Mouse (Mus musculus) midbrain, embryonic 11.5 days (tissue): Measurements from ENCODE around the gene Arrb2. TPM values are rescaled to one million over a fixed set of nuclear protein-coding genes. Genes with fewer than 3 reads are reported as not detected.

Experiments
- ATAC-seq: fragments of 200-750 bp; cut with Nextera tagmentation; 2 replicates; pipeline ENCODE4 v1.8.0; 2017; ENCODE audit warnings: moderate TSS enrichment, moderate library complexity; ENCODE audit not compliant: low FRiP score
- DNase-seq: peaks from one replicate; pipeline ENCODE4 v3.0.0; 2015; ENCODE audit warnings: low spot score; ENCODE audit errors: missing footprints
- H3K27ac ChIP-seq: fragments of 300-500 bp; sonication (generic); 2 replicates; pipeline ENCODE4 v1.5.1; 2014; ENCODE audit warnings: low read depth, low read length
- H3K27me3 ChIP-seq: fragments of 300-500 bp; sonication (generic); 2 replicates; pipeline ENCODE4 v1.6.1; 2014; ENCODE audit warnings: mild to moderate bottlenecking, low read length, moderate library complexity, mixed read lengths; ENCODE audit not compliant: control insufficient read depth, insufficient read depth
- H3K36me3 ChIP-seq: fragments of 300-500 bp; sonication (generic); 2 replicates; pipeline ENCODE4 v1.6.1; 2014; ENCODE audit warnings: mild to moderate bottlenecking, low read length, moderate library complexity, mixed read lengths; ENCODE audit not compliant: control insufficient read depth, insufficient read depth
- H3K4me1 ChIP-seq: fragments of 300-500 bp; sonication (generic); 2 replicates; pipeline ENCODE4 v1.6.1; 2014; ENCODE audit warnings: low read length; ENCODE audit not compliant: control insufficient read depth, insufficient read depth
- H3K4me2 ChIP-seq: fragments of 300-500 bp; sonication (generic); 2 replicates; pipeline ENCODE4 v1.6.1; 2014; ENCODE audit warnings: mild to moderate bottlenecking, moderate library complexity
- H3K4me3 ChIP-seq: fragments of 300-500 bp; sonication (generic); 2 replicates; pipeline ENCODE4 v1.5.1; 2014; ENCODE audit warnings: low read depth, low read length
- H3K9ac ChIP-seq: fragments of 300-500 bp; sonication (generic); 2 replicates; pipeline ENCODE4 v1.6.1; 2014; ENCODE audit warnings: low read length
- H3K9me3 ChIP-seq: fragments of 300-500 bp; sonication (generic); 2 replicates; pipeline ENCODE4 v1.6.1; 2016; ENCODE audit warnings: low read length; ENCODE audit not compliant: control insufficient read depth
- WGBS: fragments of 180-500 bp; shearing (Covaris S2); extraction: QIAGEN DNeasy Blood & Tissue Kit; methylation state at CpG from one replicate; pipeline ENCODE4 v1.1.7; 2014; 5-methylcytosine and 5-hydroxymethylcytosine counted together
- polyA plus RNA-seq: library from polyadenylated mRNA; unstranded; fragments of >200 nt; fragmentation: Nextera tagmentation; extraction: Ambion mirVana; gene quantifications from 2 replicates; pipeline ENCODE4 v1.2.1, GENCODE M21; 2014

Arrb2 gene
- polyA plus RNA-seq, 1 experiment from 2014 or later, result 31.3 TPM

GRCm38 (mm10) chr11:70453261-70454044, 21.0 kb downstream of the Arrb2 start:
- Histone ChIP-seq H3K9me3 (no peaks in the 10 kb centered on the region), H3K27me3 (peaks cover under 1% of the 10 kb centered on the region; the same call in 1 of the 2 replicates), H3K4me1 (peaks cover 7% of the 10 kb centered on the region; the same call in 1 of the 2 replicates), H3K36me3 (no peaks in the 10 kb centered on the region), H3K9ac (no peak overlapping the region), H3K4me2 (no peak overlapping the region), H3K4me3 (no peak overlapping the region), H3K27ac (no peak overlapping the region)
- WGBS, result 87% methylated on average over 9 of the region's 9 CpGs
- DNase-seq (peak; percentile 67), ATAC-seq (no peak)

- peak within 1 kb of the TSS; percentile 62 for H3K9ac ChIP-seq
- peak within 1 kb of the TSS; percentile 39 for H3K4me3 ChIP-seq
- H3K4me1 ChIP-seq, result peaks cover 7% of the 10 kb centered on the region
- ATAC-seq, result no peak
- no peaks in the 10 kb centered on the region for H3K36me3 ChIP-seq
- no peak within 1 kb of the TSS for H3K27ac ChIP-seq
- H3K9me3 ChIP-seq, result no peaks in the 10 kb centered on the region
- H3K4me2 ChIP-seq, result peak within 1 kb of the TSS; percentile 81
- H3K27me3 ChIP-seq, result peaks cover 24% of the 10 kb centered on the region
- DNase-seq, result no peak
- WGBS, result 19% methylated on average over 32 of the region's 32 CpGs
Observed at GRCm38 (mm10) chr11:70458688-70459600, 26.5 kb downstream of the Arrb2 start, which contains the start of gene Zmynd15. Gene Zmynd15, plus strand, starts transcription at chr11:70459433.

- H3K27ac ChIP-seq, result no peak within 1 kb of the TSS
- no peaks in the 10 kb centered on the region for H3K9me3 ChIP-seq
- H3K4me3 ChIP-seq, result peak within 1 kb of the TSS; percentile 39
- H3K4me2 ChIP-seq, result peak within 1 kb of the TSS; percentile 81
- H3K4me1 ChIP-seq, result peaks cover 7% of the 10 kb centered on the region
- DNase-seq (peak; percentile 91), ATAC-seq (no peak)
- H3K27me3 ChIP-seq, result peaks cover 28% of the 10 kb centered on the region
- peak within 1 kb of the TSS; percentile 62 for H3K9ac ChIP-seq
- no peaks in the 10 kb centered on the region for H3K36me3 ChIP-seq
- WGBS, result 5% methylated on average over 30 of the region's 30 CpGs
Observed at GRCm38 (mm10) chr11:70459601-70460101, 27.2 kb downstream of the Arrb2 start, which contains the start of gene Cxcl16. Gene Cxcl16, minus strand, starts transcription at chr11:70459984.

GRCm38 (mm10) chr11:70463970-70464369, 31.5 kb downstream of the Arrb2 start:
- Histone ChIP-seq H3K4me1 (peaks cover 5% of the 10 kb centered on the region), H3K36me3 (no peaks in the 10 kb centered on the region), H3K9ac (no peak overlapping the region), H3K27ac (no peak overlapping the region), H3K27me3 (peaks cover 34% of the 10 kb centered on the region), H3K4me2 (no peak overlapping the region), H3K4me3 (no peak overlapping the region), H3K9me3 (no peaks in the 10 kb centered on the region)
- WGBS, result 75% methylated on average over 5 of the region's 5 CpGs
- DNase-seq (no peak), ATAC-seq (no peak)

- Histone ChIP-seq H3K9me3 (no peaks in the 10 kb centered on the region), H3K27me3 (peaks cover 22% of the 10 kb centered on the region), H3K27ac (no peak overlapping the region), H3K9ac (no peak overlapping the region), H3K4me1 (no peaks in the 10 kb centered on the region; the same call in 1 of the 2 replicates), H3K4me3 (no peak overlapping the region), H3K4me2 (peak overlapping the region; percentile 6; the same call in 1 of the 2 replicates), H3K36me3 (no peaks in the 10 kb centered on the region)
- WGBS, result 22% methylated on average over 16 of the region's 16 CpGs
- DNase-seq (peak; percentile 91), ATAC-seq (no peak)
Observed at GRCm38 (mm10) chr11:70465211-70465610, 32.8 kb downstream of the Arrb2 start.

GRCm38 (mm10) chr11:70465824-70466223, 33.4 kb downstream of the Arrb2 start:
- no peaks in the 10 kb centered on the region for H3K9me3 ChIP-seq
- no peak overlapping the region for H3K27ac ChIP-seq
- no peak overlapping the region for H3K9ac ChIP-seq
- DNase-seq (peak; percentile 86), ATAC-seq (no peak)
- H3K27me3 ChIP-seq, result peaks cover 18% of the 10 kb centered on the region
- no peak overlapping the region for H3K4me2 ChIP-seq
- no peak overlapping the region for H3K4me3 ChIP-seq
- no peaks in the 10 kb centered on the region for H3K36me3 ChIP-seq
- 17% methylated on average over 23 of the region's 23 CpGs for WGBS
- H3K4me1 ChIP-seq, result no peaks in the 10 kb centered on the region; the same call in 1 of the 2 replicates

GRCm38 (mm10) chr11:70467902-70468619, 35.6 kb downstream of the Arrb2 start:
- Histone ChIP-seq H3K27ac (no peak overlapping the region), H3K4me3 (no peak overlapping the region), H3K4me1 (no peaks in the 10 kb centered on the region; the same call in 1 of the 2 replicates), H3K9ac (no peak overlapping the region), H3K9me3 (no peaks in the 10 kb centered on the region), H3K36me3 (no peaks in the 10 kb centered on the region), H3K27me3 (peaks cover 16% of the 10 kb centered on the region; the same call in 1 of the 2 replicates), H3K4me2 (no peak overlapping the region)
- DNase-seq (no peak), ATAC-seq (no peak)
- 92% methylated on average over 5 of the region's 5 CpGs for WGBS

GRCm38 (mm10) chr11:70469764-70470163, 37.3 kb downstream of the Arrb2 start:
- DNase-seq (no peak), ATAC-seq (no peak)
- Histone ChIP-seq H3K4me3 (no peak overlapping the region), H3K27ac (no peak overlapping the region), H3K4me1 (no peaks in the 10 kb centered on the region; the same call in 1 of the 2 replicates), H3K4me2 (no peak overlapping the region), H3K9me3 (no peaks in the 10 kb centered on the region), H3K36me3 (no peaks in the 10 kb centered on the region), H3K9ac (no peak overlapping the region), H3K27me3 (peaks cover 12% of the 10 kb centered on the region; the same call in 1 of the 2 replicates)
- 82% methylated on average over 3 of the region's 3 CpGs for WGBS
